Mouse (Mus musculus) kidney, adult 2 months (tissue): ENCODE results near the gene Nsl1. TPM values are rescaled to one million over a fixed set of nuclear protein-coding genes. Genes with fewer than 3 reads are reported as not detected.
"Not testable (repeated sequence)": the region's sequence is repeated elsewhere in the genome, so short reads cannot be mapped to it uniquely, and the experiment has no call there.

Source experiments
- DNase-seq: peaks from one replicate; pipeline ENCODE4 v3.0.0; 2021
- H3K27ac ChIP-seq: fragments of 200-500 bp; 2 replicates; pipeline ENCODE4 v1.5.1; 2012; ENCODE audit warnings: low read depth, low read length, control low read depth, inconsistent platforms; ENCODE audit not compliant: insufficient read depth
- H3K27me3 ChIP-seq: fragments of 200-500 bp; replicated peaks from 2 replicates; pipeline ENCODE4 v1.6.1; 2012; ENCODE audit warnings: mild to moderate bottlenecking, moderate library complexity, low read length, inconsistent platforms; ENCODE audit not compliant: control insufficient read depth, insufficient read depth
- H3K36me3 ChIP-seq: fragments of 200-500 bp; 2 replicates; pipeline ENCODE4 v1.6.1; 2012; ENCODE audit warnings: mild to moderate bottlenecking, moderate library complexity, low read length, inconsistent platforms; ENCODE audit not compliant: control insufficient read depth, insufficient read depth
- H3K4me1 ChIP-seq: fragments of 200-500 bp; 2 replicates; pipeline ENCODE4 v1.6.1; 2011; ENCODE audit warnings: low read length; ENCODE audit not compliant: control insufficient read depth, insufficient read depth
- H3K4me3 ChIP-seq: fragments of 200-500 bp; 2 replicates; pipeline ENCODE4 v1.5.1; 2011; ENCODE audit warnings: mild to moderate bottlenecking, low read depth, low read length, control low read depth; ENCODE audit not compliant: insufficient read depth
- CTCF ChIP-seq: fragments of 200-500 bp; conservative IDR thresholded peaks from 2 replicates; pipeline ENCODE4 v1.5.1; 2011; ENCODE audit warnings: low read depth, mild to moderate bottlenecking, control low read depth, low read length, moderate library complexity, mixed read lengths; ENCODE audit not compliant: insufficient read depth, insufficient read length
- POLR2A ChIP-seq: fragments of 200-500 bp; IDR thresholded peaks from one replicate; pipeline ENCODE4 v1.6.1; 2011; ENCODE audit warnings: low read depth, low read length, control low read depth
- WGBS: fragments of 180-500 bp; shearing (Covaris S2); methylation state at CpG from one replicate; pipeline ENCODE4 v1.1.7; 2018; 5-methylcytosine and 5-hydroxymethylcytosine counted together
- polyA plus RNA-seq: library from polyadenylated mRNA; depleted of rRNA; stranded (reverse); fragments of >200 nt; gene quantifications from 2 replicates; pipeline ENCODE4 v1.2.3, GENCODE M21; 2012; rRNA removed

The Nsl1 gene
- 0.31 and 0.43 TPM in 2 replicates for polyA plus RNA-seq

DNA sequence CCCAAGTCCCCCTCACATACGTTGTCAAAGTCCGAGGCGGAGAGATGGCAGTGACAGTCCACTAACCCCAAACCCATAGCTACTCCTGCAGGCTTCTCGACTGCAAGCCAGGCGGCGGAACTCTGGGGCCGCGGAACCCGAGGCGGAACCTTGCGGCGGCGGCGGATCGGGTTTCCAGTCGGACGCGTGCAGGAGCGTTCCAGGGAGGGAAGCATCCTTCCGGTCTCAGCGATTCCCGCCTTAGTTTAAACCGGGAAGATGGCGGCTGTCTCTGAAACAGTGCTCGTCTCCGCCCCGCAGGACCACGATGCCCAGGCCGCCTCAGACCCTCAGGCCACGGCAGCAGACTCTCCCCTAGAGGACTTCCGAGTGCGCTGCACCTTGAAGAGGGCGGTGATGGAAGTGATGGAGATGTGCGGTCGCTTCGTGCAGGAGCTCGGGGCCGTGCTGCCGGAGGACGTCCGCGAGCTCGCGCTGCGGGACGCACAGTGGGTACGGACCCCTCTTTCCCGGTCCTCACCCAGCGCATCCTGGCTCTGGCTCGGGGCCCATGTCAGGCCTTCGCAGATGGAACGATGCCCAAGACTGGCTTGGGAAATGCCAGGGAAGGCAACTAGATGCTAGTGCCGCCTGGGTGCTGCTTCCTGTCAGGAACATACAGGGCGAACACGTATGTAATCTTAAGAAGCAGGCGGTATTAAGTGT is at the start of gene Nsl1, which contains the start of gene Tatdn3:
Nsl1 (plus strand) TSS at position 232 of the 705 bp plus-strand sequence.
Tatdn3 (minus strand) TSS at position 152 of the 705 bp plus-strand sequence.
- Histone ChIP-seq H3K36me3 (no peaks in the 10 kb centered on the region), H3K27me3 (no peaks in the 10 kb centered on the region), H3K4me1 (no peaks in the 10 kb centered on the region), H3K4me3 (peak within 1 kb of the TSS; percentile 63), H3K27ac (peak within 1 kb of the TSS; percentile 26; the same call in 1 of the 2 replicates)
- WGBS: under 1% methylated on average over 56 of the region's 56 CpGs
- TF ChIP-seq CTCF (0 out of 2 replicates have a peak, but pooled peaks have one; percentile 15), POLR2A (no peak)
- DNase-seq: peak; percentile 93

DNA sequence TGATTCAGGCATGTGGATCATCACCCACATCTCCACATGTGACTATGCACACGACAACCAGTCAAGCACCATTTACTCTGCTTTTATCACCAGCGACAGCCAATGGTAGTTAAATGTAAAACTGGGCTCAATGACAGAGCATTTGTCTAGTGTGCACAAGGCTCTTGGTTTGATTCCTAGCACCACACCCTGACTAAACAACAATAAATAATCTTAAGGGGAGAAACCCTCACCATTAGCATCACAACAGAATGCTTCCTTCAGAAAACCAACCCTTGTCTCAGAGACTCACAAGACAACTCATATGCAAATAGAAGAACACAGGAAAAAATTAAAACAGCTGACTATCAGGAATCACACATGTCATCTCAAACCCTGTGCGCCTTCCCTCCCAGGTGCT is 48.5 kb upstream of the Nsl1 start:
- no peak for TF ChIP-seq CTCF
- no peak for TF ChIP-seq POLR2A
- WGBS: 92% methylated on average over 3 of the region's 3 CpGs

GRCm38 (mm10) chr1:191019803-191020202 is 43.0 kb upstream of the Nsl1 start:
- H3K4me3 ChIP-seq: no peak overlapping the region

More for the DNA sequence above, 48.5 kb upstream of the Nsl1 start:
- no peak for DNase-seq
- Histone ChIP-seq H3K27ac (no peak overlapping the region), H3K36me3 (0 out of 2 replicates have a peak, but pooled peaks cover 1% of the 10 kb centered on the region), H3K27me3 (no peaks in the 10 kb centered on the region), H3K4me1 (no peaks in the 10 kb centered on the region), H3K4me3 (no peak overlapping the region)

DNA sequence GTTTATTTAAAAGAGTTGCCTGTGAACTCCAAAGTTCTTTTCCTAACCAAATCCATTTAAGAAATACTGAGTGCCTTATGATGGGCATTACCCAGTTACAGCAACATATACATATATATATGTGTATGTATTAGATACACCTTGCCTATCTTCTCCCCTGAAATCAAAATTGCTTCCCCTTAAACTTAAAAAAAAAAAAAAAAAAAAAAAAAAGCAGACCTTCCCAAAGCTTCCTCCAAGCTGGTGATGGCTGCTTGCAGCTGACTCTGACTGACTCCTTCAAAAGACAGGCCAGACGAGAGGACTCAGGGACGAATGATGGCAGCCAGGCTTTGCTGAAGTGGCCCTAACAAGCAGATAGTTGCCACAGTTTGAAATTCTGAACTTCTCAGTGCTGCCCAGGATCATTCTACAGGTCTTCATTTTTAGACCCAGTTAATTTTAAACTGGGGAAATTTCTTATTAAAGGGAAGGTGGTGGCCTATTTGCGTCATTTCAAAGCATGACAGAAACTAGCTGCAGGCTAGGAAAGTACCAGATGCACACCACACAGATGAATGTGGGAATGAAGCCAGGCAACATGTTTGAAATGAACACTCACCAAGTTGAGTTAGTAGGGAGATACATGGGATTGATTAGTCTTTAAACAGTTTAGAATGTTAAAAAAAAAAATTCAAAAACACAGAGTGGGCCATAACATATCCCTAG is 42.4 kb upstream of the Nsl1 start:
- H3K4me1 ChIP-seq: no peaks in the 10 kb centered on the region; the same call in 1 of the 2 replicates
- H3K36me3 ChIP-seq: no peaks in the 10 kb centered on the region; the same call in 1 of the 2 replicates
- peak; percentile 61 for DNase-seq
- 80% methylated on average over 3 of the region's 3 CpGs for WGBS
- no peak overlapping the region for H3K27ac ChIP-seq
- H3K27me3 ChIP-seq: no peaks in the 10 kb centered on the region
- TF ChIP-seq CTCF (no peak), POLR2A (no peak)
- no peak overlapping the region for H3K4me3 ChIP-seq

More at GRCm38 (mm10) chr1:191019803-191020202, 43.0 kb upstream of the Nsl1 start:
- 93% methylated on average over 5 of the region's 5 CpGs for WGBS
- Histone ChIP-seq H3K27ac (no peak overlapping the region), H3K36me3 (no peaks in the 10 kb centered on the region; the same call in 1 of the 2 replicates), H3K4me1 (no peaks in the 10 kb centered on the region), H3K27me3 (no peaks in the 10 kb centered on the region)
- DNase-seq: no peak
- no peak for TF ChIP-seq CTCF
- TF ChIP-seq POLR2A: no peak

DNA sequence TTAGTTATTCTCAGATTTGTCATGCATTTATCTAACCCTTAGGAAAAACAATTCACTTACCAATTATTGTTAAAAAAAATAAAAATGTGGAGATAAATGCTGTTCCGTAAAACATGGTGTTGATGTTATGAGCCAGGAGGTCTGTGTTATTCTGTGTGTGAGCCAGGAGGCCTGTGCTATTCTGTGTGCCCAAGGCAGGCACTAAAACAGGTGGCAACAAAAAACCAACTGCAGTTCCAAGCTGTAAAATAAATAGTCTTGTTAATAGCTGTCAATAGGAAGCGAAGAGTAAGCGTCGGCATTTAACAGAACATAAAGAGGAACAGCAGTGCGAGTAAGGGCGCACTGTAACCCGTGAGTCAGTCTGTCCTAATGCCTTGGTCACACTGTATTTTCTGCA is 41.8 kb upstream of the Nsl1 start:
- 82% methylated on average over 7 of the region's 7 CpGs for WGBS
- Histone ChIP-seq H3K4me1 (no peaks in the 10 kb centered on the region; the same call in 1 of the 2 replicates), H3K27ac (no peak overlapping the region), H3K4me3 (no peak overlapping the region), H3K27me3 (no peaks in the 10 kb centered on the region), H3K36me3 (no peaks in the 10 kb centered on the region; the same call in 1 of the 2 replicates)
- peak; percentile 13 for DNase-seq
- no peak for TF ChIP-seq POLR2A
- TF ChIP-seq CTCF: no peak

DNA sequence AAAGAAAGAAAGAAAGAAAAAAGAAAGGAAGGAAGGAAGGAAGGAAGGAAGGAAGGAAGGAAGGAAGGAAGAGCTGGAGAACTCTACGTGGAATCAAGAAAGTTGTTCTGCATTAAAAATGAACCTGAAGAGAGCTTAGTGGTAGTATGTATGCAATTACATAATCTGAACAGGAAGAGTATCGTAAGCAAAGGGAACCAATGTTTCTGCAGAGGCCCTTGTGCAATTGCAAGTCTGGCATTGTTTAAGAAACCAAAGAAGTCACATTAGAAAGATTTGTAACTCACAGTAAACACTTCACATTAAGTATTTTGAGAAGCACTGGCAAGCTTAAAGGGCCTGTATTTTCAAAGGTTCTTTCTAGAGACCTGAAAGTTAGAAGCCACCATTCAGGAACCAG is 39.7 kb upstream of the Nsl1 start:
- Histone ChIP-seq H3K4me3 (no peak overlapping the region), H3K4me1 (peaks cover 5% of the 10 kb centered on the region; the same call in 1 of the 2 replicates), H3K27ac (no peak overlapping the region), H3K27me3 (no peaks in the 10 kb centered on the region), H3K36me3 (no peaks in the 10 kb centered on the region; the same call in 1 of the 2 replicates)
- DNase-seq: no peak
- TF ChIP-seq CTCF (no peak), POLR2A (no peak)
- 72% methylated on average over 2 of the region's 2 CpGs for WGBS

- H3K27ac ChIP-seq, DNase-seq, H3K27me3 ChIP-seq, H3K4me3 ChIP-seq, H3K4me1 ChIP-seq, H3K36me3 ChIP-seq: not testable (repeated sequence)
- 87% methylated on average over 6 of the region's 6 CpGs for WGBS
These were observed 39.0 kb upstream of the Nsl1 start for GRCm38 (mm10) chr1:191023806-191024205.
